Mouse (Mus musculus) cerebellum, adult (tissue): ENCODE data around the gene Slc16a6.
"Not testable (repeated sequence)": the region's sequence is repeated elsewhere in the genome, so short reads cannot be mapped to it uniquely, and the experiment has no call there.

Source experiments
- ATAC-seq: cut with Nextera tagmentation; 2 replicates; pipeline ENCODE4 v1.9.2; 2017; ENCODE audit warnings: mild to moderate bottlenecking, moderate library complexity, mixed read lengths; ENCODE audit not compliant: insufficient number of reproducible peaks, low FRiP score, low TSS enrichment

The Slc16a6 gene

GRCm38 (mm10) chr11:109473171-109474085 is at the start of gene Slc16a6, which contains the start of gene Arsg:
TSS of gene Slc16a6 (minus strand) at chr11:109473598.
TSS of gene Arsg (plus strand) at chr11:109473374.
- peak; percentile 67 for ATAC-seq

- no peak for ATAC-seq
Measured at GRCm38 (mm10) chr11:109520958-109521357, 47.6 kb upstream of the Slc16a6 start.

- no peak for ATAC-seq
Measured at GRCm38 (mm10) chr11:109517816-109518215, 44.4 kb upstream of the Slc16a6 start.

- no peak for ATAC-seq
Measured at GRCm38 (mm10) chr11:109517330-109517729, 43.9 kb upstream of the Slc16a6 start.

GRCm38 (mm10) chr11:109514064-109514612 is 40.7 kb upstream of the Slc16a6 start:
- ATAC-seq = no peak

GRCm38 (mm10) chr11:109512995-109513675 is 39.7 kb upstream of the Slc16a6 start:
- no peak for ATAC-seq

GRCm38 (mm10) chr11:109507068-109507467 is 33.7 kb upstream of the Slc16a6 start:
- ATAC-seq = no peak

- ATAC-seq = no peak
Measured at GRCm38 (mm10) chr11:109505823-109506222, 32.4 kb upstream of the Slc16a6 start.

GRCm38 (mm10) chr11:109504977-109505376 is 31.6 kb upstream of the Slc16a6 start:
- ATAC-seq = peak; percentile 93

GRCm38 (mm10) chr11:109500206-109500605 is 26.8 kb upstream of the Slc16a6 start:
- no peak for ATAC-seq

- ATAC-seq = no peak
Measured at GRCm38 (mm10) chr11:109497990-109498389, 24.6 kb upstream of the Slc16a6 start.

- ATAC-seq = no peak
Measured at GRCm38 (mm10) chr11:109496996-109497714, 23.8 kb upstream of the Slc16a6 start.

- ATAC-seq = no peak
Measured at GRCm38 (mm10) chr11:109496475-109496993, 23.1 kb upstream of the Slc16a6 start.

- no peak for ATAC-seq
Measured at GRCm38 (mm10) chr11:109495771-109496474, 22.5 kb upstream of the Slc16a6 start.

GRCm38 (mm10) chr11:109494890-109495770 is 21.7 kb upstream of the Slc16a6 start:
- ATAC-seq = no peak

- not testable (repeated sequence) for ATAC-seq
Measured at GRCm38 (mm10) chr11:109492847-109493464, 19.6 kb upstream of the Slc16a6 start.

GRCm38 (mm10) chr11:109491844-109492243 is 18.4 kb upstream of the Slc16a6 start:
- no peak for ATAC-seq

- no peak for ATAC-seq
Measured at GRCm38 (mm10) chr11:109489763-109490162, 16.4 kb upstream of the Slc16a6 start.
